Mouse (Mus musculus): Measurements from ENCODE around the gene Lbhd2. TPM values are rescaled to one million over a fixed set of nuclear protein-coding genes. Genes with fewer than 3 reads are reported as not detected.

The Lbhd2 gene
- polyA plus RNA-seq, 1 experiment from 2014 or later, result 0.53 TPM

DNA sequence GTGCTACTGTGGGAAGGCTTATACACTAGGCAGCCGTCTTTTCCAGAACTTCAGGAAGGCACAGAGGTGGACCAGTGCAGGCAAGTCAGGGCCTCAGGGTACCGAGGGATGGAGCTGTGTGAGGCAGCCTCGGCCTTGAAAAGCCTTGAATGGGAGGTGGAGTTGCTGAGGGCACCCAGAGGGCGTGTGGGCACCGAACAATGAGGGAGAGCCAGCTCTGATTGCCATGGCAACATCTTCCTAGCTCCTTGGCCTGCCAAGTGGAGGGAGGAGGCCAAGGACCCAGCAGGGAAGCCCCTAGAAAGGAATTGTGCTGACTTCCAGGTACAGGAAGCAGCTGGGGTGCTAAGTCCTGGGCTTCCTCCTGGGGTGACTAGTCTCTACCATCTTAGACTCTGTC lies 3.0 kb downstream of the Lbhd2 start:
- no peak for ATAC-seq (ENCODE audit: extremely low read depth, insufficient number of reproducible peaks, low FRiP score, low TSS enrichment)
- Histone ChIP-seq H3K27me3 (replicated peaks) (peaks cover 53% of the 10 kb centered on the region), H3K4me3 (no peak overlapping the region), H3K36me3 (no peaks in the 10 kb centered on the region), H3K9ac (no peak overlapping the region), H3K9me3 (no peaks in the 10 kb centered on the region), H3K27ac (replicated peaks) (no peak overlapping the region), H3K4me1 (peaks cover 34% of the 10 kb centered on the region), H3K4me2 (no peak overlapping the region)
- whole genome bisulfite sequencing, result 43% methylated on average over 5 of the region's 5 CpGs

DNA sequence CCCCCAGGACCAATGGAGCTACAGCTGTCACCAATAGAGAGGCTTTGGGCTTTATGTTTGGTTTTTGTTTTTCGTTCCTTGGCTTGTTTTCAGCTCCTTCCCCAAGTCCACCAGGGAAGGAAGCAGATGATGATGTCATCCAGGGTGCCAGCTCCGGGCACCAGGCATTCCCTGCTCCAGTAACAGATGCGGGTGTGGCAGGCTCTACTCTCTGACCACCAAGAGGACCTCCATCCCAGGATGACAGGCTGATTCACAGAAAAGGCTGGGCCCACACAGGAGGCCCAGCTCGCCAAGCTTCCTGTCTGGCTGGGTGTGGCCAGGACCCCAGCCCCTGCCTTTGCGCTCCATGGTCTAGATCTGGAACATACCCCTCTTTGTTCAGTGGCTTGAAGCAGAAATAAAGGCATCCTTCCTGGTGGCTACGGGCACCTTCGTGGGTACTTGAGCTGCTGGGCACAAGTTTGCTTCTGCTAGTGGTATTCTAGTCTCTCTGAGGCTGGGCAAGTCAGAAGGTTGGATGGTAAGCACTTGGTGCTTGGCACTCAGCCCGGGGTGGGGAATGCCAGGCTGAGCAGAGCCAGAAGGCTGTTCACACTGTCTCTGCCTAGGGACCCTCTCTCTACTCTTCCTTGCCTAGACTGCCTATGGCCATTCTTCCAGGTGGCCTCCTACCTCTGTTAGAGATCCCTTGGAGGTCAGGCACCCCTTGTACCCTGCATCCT lies 5.2 kb downstream of the Lbhd2 start:
- no peak overlapping the region for H3K4me2 ChIP-seq
- 79% methylated on average over 8 of the region's 8 CpGs for WGBS
- ATAC-seq (ENCODE audit: extremely low read depth, insufficient number of reproducible peaks, low FRiP score, low TSS enrichment), result no peak
- H3K36me3 ChIP-seq, result no peaks in the 10 kb centered on the region
- H3K27me3 ChIP-seq (replicated peaks), result peaks cover 45% of the 10 kb centered on the region
- no peaks in the 10 kb centered on the region for H3K9me3 ChIP-seq
- H3K27ac ChIP-seq (replicated peaks), result no peak overlapping the region
- no peak overlapping the region for H3K4me3 ChIP-seq
- H3K9ac ChIP-seq, result no peak overlapping the region
- H3K4me1 ChIP-seq, result peaks cover 34% of the 10 kb centered on the region

DNA sequence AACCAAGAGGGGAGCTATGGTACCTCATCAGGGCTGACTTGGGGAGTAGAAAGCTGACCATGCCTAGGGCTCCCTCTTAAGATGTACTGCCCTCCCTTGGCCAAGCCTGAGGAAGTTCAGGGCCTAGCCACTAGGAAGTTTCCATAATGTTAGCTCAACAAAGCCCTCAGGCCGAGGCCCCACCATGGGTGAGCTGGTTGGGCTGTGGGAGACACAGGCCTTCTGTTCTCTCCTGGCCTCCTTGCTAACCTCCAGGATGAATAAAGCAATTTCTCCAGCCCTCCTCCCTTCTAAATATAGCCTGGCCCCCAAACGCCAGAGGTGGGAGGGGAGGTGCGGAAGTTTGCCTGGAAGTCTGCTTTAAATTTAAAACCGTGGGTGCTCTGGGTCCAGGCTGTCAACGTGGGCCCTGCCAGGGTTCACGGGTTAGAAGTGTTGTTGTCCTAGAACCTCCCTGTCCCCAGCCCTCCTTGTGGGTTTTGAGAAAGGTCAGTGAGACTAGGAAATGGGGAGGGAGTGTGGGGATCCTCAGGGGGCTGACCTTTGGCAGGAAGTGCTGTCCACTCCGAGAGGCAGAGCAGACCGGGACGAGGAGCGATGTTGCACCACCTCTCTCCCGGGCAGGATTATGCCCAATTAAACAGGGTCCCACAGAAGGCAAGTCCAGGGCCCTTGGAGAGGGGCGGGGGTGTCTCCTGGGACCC lies 6.1 kb downstream of the Lbhd2 start:
- Histone ChIP-seq H3K4me2 (peak overlapping the region; percentile 78), H3K4me1 (peaks cover 39% of the 10 kb centered on the region), H3K27me3 (replicated peaks) (peaks cover 36% of the 10 kb centered on the region), H3K36me3 (no peaks in the 10 kb centered on the region), H3K27ac (replicated peaks) (peak overlapping the region; percentile 75), H3K9ac (peak overlapping the region; percentile 80), H3K4me3 (peak overlapping the region; percentile 54), H3K9me3 (no peaks in the 10 kb centered on the region)
- 10% methylated on average over 12 of the region's 12 CpGs for WGBS
- 0 out of 2 replicates have a peak, but pooled peaks have one; percentile 14 for ATAC-seq (ENCODE audit: extremely low read depth, insufficient number of reproducible peaks, low FRiP score, low TSS enrichment)

DNA sequence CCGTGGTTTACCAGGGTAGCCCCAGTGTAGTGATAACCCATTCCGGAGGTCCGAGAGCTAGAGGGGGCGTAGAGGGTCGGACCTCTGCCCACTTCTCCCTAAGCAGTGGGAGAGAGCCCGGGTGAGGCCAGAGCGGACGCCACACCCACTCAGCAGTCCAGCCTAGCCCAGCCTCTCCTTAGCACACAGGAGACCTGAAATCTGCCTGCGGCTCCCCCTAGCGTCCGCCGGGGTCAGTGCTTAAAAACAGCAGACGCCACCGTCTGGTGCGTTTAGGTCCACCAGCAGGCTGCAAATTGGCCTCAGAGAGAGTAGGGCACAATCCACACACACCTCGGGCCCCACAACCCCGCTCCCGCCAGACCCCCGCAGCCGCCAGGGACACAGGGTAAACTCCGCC lies 6.7 kb downstream of the Lbhd2 start:
- Histone ChIP-seq H3K27me3 (replicated peaks) (peaks cover 36% of the 10 kb centered on the region), H3K4me2 (peak overlapping the region; percentile 78), H3K9ac (peak overlapping the region; percentile 80), H3K4me3 (peak overlapping the region; percentile 54), H3K27ac (replicated peaks) (peak overlapping the region; percentile 75), H3K9me3 (no peaks in the 10 kb centered on the region), H3K36me3 (no peaks in the 10 kb centered on the region), H3K4me1 (peaks cover 40% of the 10 kb centered on the region)
- peak; percentile 71 for ATAC-seq (ENCODE audit: extremely low read depth, insufficient number of reproducible peaks, low FRiP score, low TSS enrichment)
- WGBS, result 1% methylated on average over 21 of the region's 21 CpGs

DNA sequence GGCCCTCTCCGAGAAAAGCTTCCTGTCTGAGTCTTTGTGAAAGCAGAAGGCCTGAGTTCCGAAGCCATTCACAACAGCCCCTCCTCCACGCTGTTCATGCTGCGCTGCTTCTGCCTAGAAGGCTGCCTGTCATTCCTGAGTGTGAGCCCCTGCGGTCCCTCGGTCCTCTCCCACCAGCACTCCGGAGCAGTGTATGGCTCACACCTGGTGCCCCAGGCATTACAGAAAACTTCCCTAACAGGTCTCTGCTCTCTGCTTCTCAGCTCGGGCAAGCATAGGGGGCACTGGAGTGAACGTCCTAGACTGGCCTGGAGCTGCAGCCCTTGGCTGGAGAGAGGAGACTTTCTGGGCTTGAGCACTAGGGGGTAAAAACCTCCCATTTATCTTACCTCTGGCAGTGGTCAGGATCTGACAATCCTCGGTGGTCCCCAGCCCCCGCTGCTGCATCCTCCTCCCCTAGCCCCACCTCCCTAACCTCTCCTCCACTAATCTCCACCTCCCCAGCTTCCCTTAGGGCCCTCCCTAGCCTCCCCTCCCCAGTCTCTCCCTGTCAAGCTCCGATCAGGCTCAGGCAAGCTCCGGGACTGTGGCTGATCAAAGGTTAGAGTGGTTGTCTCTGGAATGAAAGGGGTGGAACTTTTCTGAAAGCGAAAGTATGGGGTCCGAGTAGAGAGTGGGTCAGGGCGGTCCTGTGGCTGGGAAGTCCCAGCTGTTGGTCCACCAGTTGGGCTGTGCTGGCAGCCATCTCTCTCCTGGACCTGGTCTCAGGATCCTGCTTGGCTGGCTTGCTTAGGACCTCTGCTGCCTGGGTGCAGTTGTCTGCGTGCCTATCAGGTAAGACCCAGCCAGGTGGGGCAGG lies 10.5 kb downstream of the Lbhd2 start, which contains the start of gene Exoc3l4:
Exoc3l4 (plus strand) TSS at position 97 of the 859 bp plus-strand sequence.
- 6% methylated on average over 17 of the region's 17 CpGs for WGBS
- Histone ChIP-seq H3K4me1 (peaks cover 52% of the 10 kb centered on the region), H3K4me3 (peak within 1 kb of the TSS; percentile 46), H3K9me3 (no peaks in the 10 kb centered on the region), H3K36me3 (no peaks in the 10 kb centered on the region), H3K9ac (peak within 1 kb of the TSS; percentile 74), H3K4me2 (peak within 1 kb of the TSS; percentile 76), H3K27me3 (replicated peaks) (peaks cover 32% of the 10 kb centered on the region), H3K27ac (replicated peaks) (no peak within 1 kb of the TSS)
- no peak for ATAC-seq (ENCODE audit: extremely low read depth, insufficient number of reproducible peaks, low FRiP score, low TSS enrichment)

DNA sequence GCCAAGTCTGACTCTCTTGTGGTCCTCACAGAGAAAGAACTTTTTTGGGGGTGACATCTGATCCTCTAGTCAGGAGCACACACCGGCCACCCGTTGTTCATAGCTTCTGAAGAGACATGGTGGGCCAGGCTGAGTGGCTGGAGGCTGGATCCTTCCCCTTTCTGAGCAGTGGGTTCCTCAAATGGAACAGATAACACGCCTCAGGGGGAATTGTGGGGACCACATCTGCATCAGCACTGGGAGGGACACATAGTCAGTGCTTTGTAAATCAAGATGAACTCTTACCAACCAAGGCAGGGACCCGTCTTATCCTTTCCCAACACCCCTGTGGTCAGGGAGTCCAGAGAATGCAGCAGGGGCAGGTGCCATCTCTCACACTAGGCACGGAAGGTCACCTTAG lies 13.3 kb downstream of the Lbhd2 start:
- Histone ChIP-seq H3K27ac (replicated peaks) (no peak overlapping the region), H3K4me3 (no peak overlapping the region), H3K9me3 (no peaks in the 10 kb centered on the region), H3K9ac (no peak overlapping the region), H3K4me1 (peaks cover 41% of the 10 kb centered on the region), H3K4me2 (no peak overlapping the region), H3K27me3 (replicated peaks) (peaks cover 60% of the 10 kb centered on the region), H3K36me3 (no peaks in the 10 kb centered on the region)
- 74% methylated on average over 5 of the region's 5 CpGs for WGBS
- no peak for ATAC-seq (ENCODE audit: extremely low read depth, insufficient number of reproducible peaks, low FRiP score, low TSS enrichment)

DNA sequence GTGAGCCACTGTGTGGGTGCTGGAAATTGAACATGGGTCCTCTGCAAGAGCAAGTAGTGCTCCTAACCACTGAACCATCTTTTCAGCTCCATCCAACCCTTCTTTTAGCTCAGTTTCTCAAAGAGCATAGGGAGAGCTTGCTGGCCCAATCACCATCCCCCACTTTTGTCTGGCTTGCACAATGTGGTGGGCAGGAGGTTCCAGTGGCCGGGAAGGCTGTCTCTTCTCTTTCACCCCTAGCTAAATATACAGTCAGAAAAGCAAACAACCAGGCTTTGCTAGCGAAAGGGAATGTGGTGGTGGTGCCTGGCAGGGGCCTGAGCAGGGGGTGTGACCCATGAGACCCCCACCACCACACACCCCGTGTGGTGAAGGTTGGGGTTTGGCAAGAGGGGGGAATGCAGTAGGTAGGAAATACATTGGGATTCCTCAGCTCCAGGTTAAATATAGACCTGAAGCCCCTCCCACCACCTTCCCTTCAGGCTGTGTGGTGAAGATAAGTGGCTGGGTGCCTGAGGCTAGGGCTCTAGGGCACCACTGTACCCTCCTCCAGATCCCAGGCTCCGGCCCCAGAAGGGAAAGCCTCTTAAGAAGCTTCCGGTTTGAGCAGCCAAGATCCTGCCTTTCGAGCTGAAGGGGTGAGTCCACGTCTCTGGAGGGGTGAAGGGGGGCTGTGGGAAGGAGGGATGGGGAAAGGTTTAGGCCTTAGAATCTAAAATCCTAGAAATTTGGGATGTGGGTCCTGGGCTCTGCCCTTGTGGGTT lies 14.5 kb downstream of the Lbhd2 start:
- no peak for ATAC-seq (ENCODE audit: extremely low read depth, insufficient number of reproducible peaks, low FRiP score, low TSS enrichment)
- peaks cover 65% of the 10 kb centered on the region for H3K27me3 ChIP-seq (replicated peaks)
- H3K9ac ChIP-seq, result peak overlapping the region; percentile 58; the same call in 1 of the 2 replicates
- H3K36me3 ChIP-seq, result no peaks in the 10 kb centered on the region
- 16% methylated on average over 7 of the region's 7 CpGs for WGBS
- H3K4me1 ChIP-seq, result peaks cover 44% of the 10 kb centered on the region
- H3K4me2 ChIP-seq, result peak overlapping the region; percentile 49
- no peaks in the 10 kb centered on the region for H3K9me3 ChIP-seq
- 0 out of 2 replicates have a peak overlapping the region, but pooled peaks have one; percentile 11 for H3K4me3 ChIP-seq
- 0 out of 2 replicates have a peak overlapping the region, but pooled peaks have one; percentile 2 for H3K27ac ChIP-seq (replicated peaks)

DNA sequence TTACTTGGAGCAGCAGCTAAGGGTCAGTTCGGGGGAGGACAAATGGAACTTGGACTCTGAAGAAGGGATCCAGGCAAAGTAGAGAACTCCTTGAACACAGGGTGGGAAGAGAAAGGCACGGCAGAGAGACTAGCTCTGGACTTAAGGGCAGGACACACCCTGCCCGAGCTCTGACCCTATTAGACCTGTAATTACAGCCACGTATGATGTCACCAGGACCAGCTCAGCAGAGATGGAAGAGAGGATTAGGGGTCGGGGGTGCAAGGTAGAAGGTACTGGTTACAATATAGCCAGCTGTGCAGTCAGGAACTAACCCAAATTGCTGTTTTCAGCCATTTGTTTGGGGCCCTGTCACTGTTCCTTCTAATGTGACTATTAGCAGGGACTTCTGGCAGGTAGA lies 16.2 kb downstream of the Lbhd2 start:
- Histone ChIP-seq H3K27ac (replicated peaks) (no peak overlapping the region), H3K4me3 (peak overlapping the region; percentile 43; the same call in 1 of the 2 replicates), H3K4me2 (peak overlapping the region; percentile 67; the same call in 1 of the 2 replicates), H3K27me3 (replicated peaks) (peaks cover 77% of the 10 kb centered on the region), H3K9me3 (no peaks in the 10 kb centered on the region), H3K9ac (no peak overlapping the region), H3K36me3 (no peaks in the 10 kb centered on the region), H3K4me1 (peaks cover 40% of the 10 kb centered on the region)
- WGBS, result 64% methylated on average over 5 of the region's 5 CpGs
- ATAC-seq (ENCODE audit: extremely low read depth, insufficient number of reproducible peaks, low FRiP score, low TSS enrichment), result no peak

DNA sequence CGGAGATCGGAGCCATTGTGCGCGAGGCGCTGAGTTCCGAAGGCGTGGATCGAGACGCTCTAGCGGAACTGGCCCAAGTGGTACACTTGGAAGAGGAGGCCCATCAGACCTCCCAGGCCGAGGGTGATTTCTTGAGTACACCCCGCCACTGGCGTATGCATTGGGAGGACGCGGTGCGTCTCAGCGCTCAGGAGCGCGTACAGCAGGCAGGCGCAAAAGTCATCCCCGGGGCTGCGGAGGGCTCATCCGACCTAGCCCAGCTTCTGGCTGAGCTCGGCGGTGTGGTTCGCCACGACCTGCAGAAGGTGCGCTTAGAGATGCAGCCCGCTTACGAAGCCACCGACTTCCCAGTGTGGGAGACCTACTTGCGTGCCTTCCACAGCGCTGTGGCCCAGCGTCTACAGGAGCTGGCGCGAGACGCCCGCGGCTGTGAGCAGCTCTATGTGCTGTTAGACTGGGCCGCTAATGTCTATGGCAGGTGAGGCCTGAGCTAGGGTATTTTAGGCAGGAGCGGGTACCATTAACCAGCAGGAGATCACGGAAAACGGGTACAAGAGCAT lies 17.0 kb downstream of the Lbhd2 start:
- H3K4me3 ChIP-seq, result peak overlapping the region; percentile 43

DNA sequence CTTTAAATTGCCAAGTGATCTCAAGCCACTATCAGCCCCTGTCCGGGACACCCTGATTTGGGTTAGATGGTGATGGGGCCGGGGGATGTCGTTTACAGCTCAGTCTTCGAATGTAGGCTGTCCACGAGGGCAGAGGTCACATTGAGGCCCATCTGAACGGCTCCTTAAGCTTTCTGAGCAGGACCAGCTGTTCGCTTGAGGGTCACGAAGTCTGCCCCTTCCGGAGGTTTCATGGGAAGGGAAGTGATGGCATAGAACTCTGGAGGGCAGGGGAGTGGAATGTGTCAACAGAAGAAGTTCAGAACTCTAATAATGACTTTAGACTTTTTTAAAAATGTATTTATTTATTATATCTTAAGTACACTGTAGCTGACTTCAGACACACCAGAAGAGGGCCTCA lies 17.9 kb downstream of the Lbhd2 start:
- Histone ChIP-seq H3K9me3 (no peaks in the 10 kb centered on the region), H3K4me2 (no peak overlapping the region), H3K36me3 (no peaks in the 10 kb centered on the region), H3K4me1 (peaks cover 57% of the 10 kb centered on the region), H3K4me3 (no peak overlapping the region), H3K27ac (replicated peaks) (no peak overlapping the region), H3K9ac (no peak overlapping the region), H3K27me3 (replicated peaks) (peaks cover 80% of the 10 kb centered on the region)
- WGBS, result 34% methylated on average over 9 of the region's 9 CpGs
- ATAC-seq (ENCODE audit: extremely low read depth, insufficient number of reproducible peaks, low FRiP score, low TSS enrichment), result no peak

More for the DNA sequence above, 17.0 kb downstream of the Lbhd2 start:
- H3K9ac ChIP-seq, result peak overlapping the region; percentile 33; the same call in 1 of the 2 replicates
- peak overlapping the region; percentile 67 for H3K4me2 ChIP-seq
- no peaks in the 10 kb centered on the region for H3K9me3 ChIP-seq
- no peaks in the 10 kb centered on the region for H3K36me3 ChIP-seq
- 10% methylated on average over 43 of the region's 43 CpGs for WGBS
- H3K27me3 ChIP-seq (replicated peaks), result peaks cover 80% of the 10 kb centered on the region
- H3K4me1 ChIP-seq, result peaks cover 48% of the 10 kb centered on the region
- no peak overlapping the region for H3K27ac ChIP-seq (replicated peaks)
- no peak for ATAC-seq (ENCODE audit: extremely low read depth, insufficient number of reproducible peaks, low FRiP score, low TSS enrichment)

All from heart, embryonic 13.5 days (tissue).